Mouse (Mus musculus): ENCODE results near the gene Nppa. TPM values are rescaled to one million over a fixed set of nuclear protein-coding genes. Genes with fewer than 3 reads are reported as not detected.

Nppa gene
- polyA plus RNA-seq (2014; fragmentation: Nextera tagmentation; extraction: Ambion mirVana) = 7,026 and 7,623 TPM in 2 replicates

DNA sequence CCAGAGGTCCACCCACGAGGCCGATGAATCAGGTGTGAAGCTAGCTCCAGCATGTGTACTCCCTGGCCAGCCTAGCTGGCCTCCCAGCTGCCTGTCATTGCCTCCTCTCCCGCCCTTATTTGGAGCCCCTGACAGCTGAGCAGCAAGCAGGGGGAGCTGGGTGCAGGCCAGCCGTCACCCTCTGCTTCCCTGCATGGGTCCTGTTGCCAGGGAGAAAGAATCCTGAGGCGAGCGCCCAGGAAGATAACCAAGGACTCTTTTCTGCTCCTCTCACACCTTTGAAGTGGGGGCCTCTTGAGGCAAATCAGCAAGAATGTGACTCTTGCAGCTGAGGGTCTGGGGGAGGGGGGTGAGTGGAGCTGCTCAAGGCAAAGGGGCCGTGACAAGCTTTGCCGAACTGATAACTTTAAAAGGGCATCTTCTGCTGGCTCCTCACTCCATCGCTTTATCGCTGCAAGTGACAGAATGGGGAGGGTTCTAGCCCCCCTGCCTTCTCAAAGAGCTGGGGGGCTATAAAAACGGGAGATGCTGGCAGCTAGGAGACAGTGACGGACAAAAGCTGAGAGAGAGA lies at the start of gene Nppa:
Nppa (plus strand) TSS at position 521 of the 571 bp plus-strand sequence.
- Histone ChIP-seq H3K9me3 (ENCODE audit: control insufficient read depth, low read length) (no peaks in the 10 kb centered on the region), H3K4me2 (ENCODE audit: low read length) (peak within 1 kb of the TSS; percentile 32), H3K36me3 (ENCODE audit: control insufficient read depth, insufficient read depth, low read length) (peaks cover 11% of the 10 kb centered on the region), H3K27ac (replicated peaks in 1 of 2; ENCODE audit: control insufficient read depth in 1 of 2, insufficient read depth in 1 of 2, low read depth in 2 of 2, low read length in 2 of 2) (peak within 1 kb of the TSS; percentile 47 to 53), H3K9ac (ENCODE audit: low read length) (peak within 1 kb of the TSS; percentile 35; the same call in 1 of the 2 replicates), H3K4me1 (ENCODE audit: control insufficient read depth in 2 of 2, insufficient read depth in 2 of 2, low read length in 2 of 2) (peaks cover 16% of the 10 kb centered on the region in 2 experiments), H3K27me3 (ENCODE audit: control insufficient read depth, insufficient read depth, low read length) (no peaks in the 10 kb centered on the region), H3K4me3 (ENCODE audit: control insufficient read depth in 1 of 2, insufficient read depth in 1 of 2, low read depth in 1 of 2, low read length in 2 of 2) (peak within 1 kb of the TSS; percentile 10 to 27; a peak in 3 of 4 replicates)
- 12% methylated on average over 12 of the region's 12 CpGs for WGBS
- ATAC-seq (ENCODE audit: insufficient number of reproducible peaks, insufficient read depth, low FRiP score, low read depth) = peak; percentile 66

GRCm38 (mm10) chr4:147953590-147953989 lies 46.9 kb upstream of the Nppa start:
- Histone ChIP-seq H3K27ac (replicated peaks in 1 of 2; ENCODE audit: control insufficient read depth in 1 of 2, insufficient read depth in 1 of 2, low read depth in 2 of 2, low read length in 2 of 2) (no peak overlapping the region), H3K27me3 (ENCODE audit: control insufficient read depth, insufficient read depth, low read length) (no peaks in the 10 kb centered on the region), H3K9ac (ENCODE audit: low read length) (no peak overlapping the region), H3K4me2 (ENCODE audit: low read length) (no peak overlapping the region), H3K9me3 (ENCODE audit: control insufficient read depth, low read length) (no peaks in the 10 kb centered on the region), H3K36me3 (ENCODE audit: control insufficient read depth, insufficient read depth, low read length) (peaks cover 8% of the 10 kb centered on the region), H3K4me1 (ENCODE audit: control insufficient read depth in 2 of 2, insufficient read depth in 2 of 2, low read length in 2 of 2) (no peaks in the 10 kb centered on the region), H3K4me3 (ENCODE audit: control insufficient read depth in 1 of 2, insufficient read depth in 1 of 2, low read depth in 1 of 2, low read length in 2 of 2) (no peak overlapping the region)
- no peak for ATAC-seq (ENCODE audit: insufficient number of reproducible peaks, insufficient read depth, low FRiP score, low read depth)
- 3% methylated on average over 4 of the region's 4 CpGs for WGBS

DNA sequence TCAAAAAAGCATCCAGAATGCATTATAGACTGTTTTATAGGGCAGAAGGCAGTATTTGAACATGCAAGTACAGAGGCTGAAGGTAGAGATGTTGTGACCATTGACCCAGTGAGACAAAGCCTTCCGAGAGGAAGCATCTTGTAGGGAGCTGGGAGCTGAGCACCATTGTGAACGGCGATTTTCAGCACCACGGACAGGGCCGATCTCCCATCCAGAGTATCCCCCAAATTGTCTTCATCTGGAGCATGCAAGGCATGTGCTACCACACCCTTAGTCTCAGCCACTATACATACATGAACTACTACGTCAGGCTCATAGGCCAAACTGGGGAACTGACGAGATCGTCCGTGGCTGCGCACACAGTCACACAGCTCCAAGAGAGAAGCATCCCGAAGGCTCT lies 43.4 kb upstream of the Nppa start:
- no peak for ATAC-seq (ENCODE audit: insufficient number of reproducible peaks, insufficient read depth, low FRiP score, low read depth)
- Histone ChIP-seq H3K27me3 (ENCODE audit: control insufficient read depth, insufficient read depth, low read length) (no peaks in the 10 kb centered on the region), H3K9ac (ENCODE audit: low read length) (no peak overlapping the region), H3K4me1 (ENCODE audit: control insufficient read depth in 2 of 2, insufficient read depth in 2 of 2, low read length in 2 of 2) (peaks cover 6 to 9% of the 10 kb centered on the region in 2 experiments; a peak in 3 of 4 replicates), H3K9me3 (ENCODE audit: control insufficient read depth, low read length) (no peaks in the 10 kb centered on the region), H3K36me3 (ENCODE audit: control insufficient read depth, insufficient read depth, low read length) (no peaks in the 10 kb centered on the region), H3K4me2 (ENCODE audit: low read length) (no peak overlapping the region), H3K4me3 (ENCODE audit: control insufficient read depth in 1 of 2, insufficient read depth in 1 of 2, low read depth in 1 of 2, low read length in 2 of 2) (no peak overlapping the region), H3K27ac (replicated peaks in 1 of 2; ENCODE audit: control insufficient read depth in 1 of 2, insufficient read depth in 1 of 2, low read depth in 2 of 2, low read length in 2 of 2) (no peak overlapping the region)
- WGBS = 35% methylated on average over 11 of the region's 11 CpGs

- no peak for ATAC-seq (ENCODE audit: insufficient number of reproducible peaks, insufficient read depth, low FRiP score, low read depth)
- no peak overlapping the region for H3K9ac ChIP-seq (ENCODE audit: low read length)
- no peak overlapping the region for H3K4me3 ChIP-seq (ENCODE audit: control insufficient read depth in 1 of 2, insufficient read depth in 1 of 2, low read depth in 1 of 2, low read length in 2 of 2)
- WGBS = 21% methylated on average over 6 of the region's 6 CpGs
- no peak overlapping the region for H3K4me2 ChIP-seq (ENCODE audit: low read length)
- H3K27ac ChIP-seq (replicated peaks in 1 of 2; ENCODE audit: control insufficient read depth in 1 of 2, insufficient read depth in 1 of 2, low read depth in 2 of 2, low read length in 2 of 2) = no peak overlapping the region; a peak in 1 of 4 replicates
- no peaks in the 10 kb centered on the region for H3K9me3 ChIP-seq (ENCODE audit: control insufficient read depth, low read length)
- no peaks in the 10 kb centered on the region for H3K27me3 ChIP-seq (ENCODE audit: control insufficient read depth, insufficient read depth, low read length)
- H3K36me3 ChIP-seq (ENCODE audit: control insufficient read depth, insufficient read depth, low read length) = no peaks in the 10 kb centered on the region
- peaks cover 24 to 27% of the 10 kb centered on the region in 2 experiments for H3K4me1 ChIP-seq (ENCODE audit: control insufficient read depth in 2 of 2, insufficient read depth in 2 of 2, low read length in 2 of 2)
Observed at GRCm38 (mm10) chr4:147959881-147960831, 40.4 kb upstream of the Nppa start.

GRCm38 (mm10) chr4:147962781-147963180 lies 37.7 kb upstream of the Nppa start:
- H3K4me3 ChIP-seq (ENCODE audit: control insufficient read depth in 1 of 2, insufficient read depth in 1 of 2, low read depth in 1 of 2, low read length in 2 of 2) = no peak overlapping the region
- H3K4me2 ChIP-seq (ENCODE audit: low read length) = peak overlapping the region; percentile 40
- peak overlapping the region; percentile 65 to 79 for H3K27ac ChIP-seq (replicated peaks in 1 of 2; ENCODE audit: control insufficient read depth in 1 of 2, insufficient read depth in 1 of 2, low read depth in 2 of 2, low read length in 2 of 2)
- H3K9me3 ChIP-seq (ENCODE audit: control insufficient read depth, low read length) = no peaks in the 10 kb centered on the region
- H3K36me3 ChIP-seq (ENCODE audit: control insufficient read depth, insufficient read depth, low read length) = no peaks in the 10 kb centered on the region
- H3K9ac ChIP-seq (ENCODE audit: low read length) = no peak overlapping the region
- ATAC-seq (ENCODE audit: insufficient number of reproducible peaks, insufficient read depth, low FRiP score, low read depth) = no peak
- H3K27me3 ChIP-seq (ENCODE audit: control insufficient read depth, insufficient read depth, low read length) = no peaks in the 10 kb centered on the region
- H3K4me1 ChIP-seq (ENCODE audit: control insufficient read depth in 2 of 2, insufficient read depth in 2 of 2, low read length in 2 of 2) = peaks cover 40 to 46% of the 10 kb centered on the region in 2 experiments
- WGBS = 44% methylated on average over 6 of the region's 6 CpGs

DNA sequence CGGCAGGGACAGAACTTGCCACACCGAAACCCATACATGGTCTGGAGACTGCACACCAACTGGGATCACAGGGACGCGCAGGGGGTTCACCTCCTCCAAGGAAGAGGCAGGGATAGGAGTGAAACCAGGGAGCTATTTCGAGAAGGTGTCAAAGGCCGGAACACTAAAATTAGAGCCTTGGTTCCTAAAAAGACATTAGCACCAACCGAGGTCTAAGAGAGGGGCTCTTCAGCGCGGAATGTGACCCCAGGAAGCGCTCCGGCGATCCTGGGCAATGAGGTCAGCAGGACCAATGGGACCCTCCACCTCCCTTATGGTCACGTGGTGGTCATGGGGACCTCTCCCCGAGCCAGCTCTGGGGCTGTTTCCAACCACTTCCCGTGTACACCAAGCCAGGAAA lies 36.9 kb upstream of the Nppa start:
- H3K4me3 ChIP-seq (ENCODE audit: control insufficient read depth in 1 of 2, insufficient read depth in 1 of 2, low read depth in 1 of 2, low read length in 2 of 2) = no peak overlapping the region
- peak overlapping the region; percentile 31; the same call in 1 of the 2 replicates for H3K9ac ChIP-seq (ENCODE audit: low read length)
- H3K36me3 ChIP-seq (ENCODE audit: control insufficient read depth, insufficient read depth, low read length) = no peaks in the 10 kb centered on the region
- peak; percentile 66 for ATAC-seq (ENCODE audit: insufficient number of reproducible peaks, insufficient read depth, low FRiP score, low read depth)
- H3K4me2 ChIP-seq (ENCODE audit: low read length) = peak overlapping the region; percentile 40
- peak overlapping the region; percentile 79 to 86 for H3K27ac ChIP-seq (replicated peaks in 1 of 2; ENCODE audit: control insufficient read depth in 1 of 2, insufficient read depth in 1 of 2, low read depth in 2 of 2, low read length in 2 of 2)
- WGBS = 41% methylated on average over 15 of the region's 15 CpGs
- H3K27me3 ChIP-seq (ENCODE audit: control insufficient read depth, insufficient read depth, low read length) = no peaks in the 10 kb centered on the region
- no peaks in the 10 kb centered on the region for H3K9me3 ChIP-seq (ENCODE audit: control insufficient read depth, low read length)
- H3K4me1 ChIP-seq (ENCODE audit: control insufficient read depth in 2 of 2, insufficient read depth in 2 of 2, low read length in 2 of 2) = peaks cover 40 to 46% of the 10 kb centered on the region in 2 experiments

DNA sequence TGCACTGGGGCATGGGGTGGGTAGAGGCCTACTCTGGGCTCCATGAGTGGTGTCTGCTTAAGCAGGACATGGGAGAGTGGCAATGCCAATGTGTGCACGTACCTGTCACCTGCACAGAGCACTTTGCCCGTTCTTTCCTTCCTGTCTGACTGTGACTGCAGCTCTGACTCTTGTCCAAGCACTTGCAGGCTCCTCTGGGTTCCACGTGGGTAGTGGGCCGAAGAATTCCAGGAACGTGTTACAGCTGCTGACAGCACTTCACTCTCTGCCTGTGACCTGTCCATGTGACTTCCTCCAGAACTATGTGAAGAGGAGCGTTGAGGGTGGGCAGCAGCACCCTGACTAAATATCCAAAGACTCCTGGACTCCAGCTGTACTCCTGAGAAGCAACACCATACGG lies 34.8 kb upstream of the Nppa start:
- Histone ChIP-seq H3K4me3 (ENCODE audit: control insufficient read depth in 1 of 2, insufficient read depth in 1 of 2, low read depth in 1 of 2, low read length in 2 of 2) (no peak overlapping the region), H3K27me3 (ENCODE audit: control insufficient read depth, insufficient read depth, low read length) (0 out of 2 replicates have a peak, but pooled peaks cover 2% of the 10 kb centered on the region), H3K27ac (replicated peaks in 1 of 2; ENCODE audit: control insufficient read depth in 1 of 2, insufficient read depth in 1 of 2, low read depth in 2 of 2, low read length in 2 of 2) (peak overlapping the region; percentile 58 to 90), H3K36me3 (ENCODE audit: control insufficient read depth, insufficient read depth, low read length) (no peaks in the 10 kb centered on the region), H3K9ac (ENCODE audit: low read length) (peak overlapping the region; percentile 56; the same call in 1 of the 2 replicates), H3K9me3 (ENCODE audit: control insufficient read depth, low read length) (no peaks in the 10 kb centered on the region), H3K4me1 (ENCODE audit: control insufficient read depth in 2 of 2, insufficient read depth in 2 of 2, low read length in 2 of 2) (peaks cover 37 to 46% of the 10 kb centered on the region in 2 experiments), H3K4me2 (ENCODE audit: low read length) (peak overlapping the region; percentile 44)
- peak; percentile 66; the same call in 1 of the 2 replicates for ATAC-seq (ENCODE audit: insufficient number of reproducible peaks, insufficient read depth, low FRiP score, low read depth)
- 23% methylated on average over 7 of the region's 7 CpGs for WGBS

Measured in heart, embryonic 14.5 days (tissue).